Mouse (Mus musculus): ENCODE results near the gene Zpr1.

- TF ChIP-seq CTCF (IDR thresholded peaks at IDR 0.05; ENCODE audit: insufficient read depth, low read length) = no peak
- TF ChIP-seq POLR2A (IDR thresholded peaks at IDR 0.05; ENCODE audit: borderline replicate concordance, extremely low read depth, low read depth, low read length) = no peak
Measured at GRCm38 (mm10) chr9:46327706-46328571, 55.1 kb downstream of the Zpr1 start.
